Mouse (Mus musculus) thymus, postnatal 0 days (tissue): ENCODE measurements around the gene Cpd. TPM values are rescaled to one million over a fixed set of nuclear protein-coding genes. Genes with fewer than 3 reads are reported as not detected.
"Not testable (repeated sequence)": the region's sequence is repeated elsewhere in the genome, so short reads cannot be mapped to it uniquely, and the experiment has no call there.

ENCODE experiments used
- DNase-seq: peaks from one replicate; pipeline ENCODE4 v3.0.0-alpha.2; 2015; ENCODE audit warnings: low spot score
- polyA plus RNA-seq: library from polyadenylated mRNA; unstranded; fragments of >200 nt; fragmentation: Nextera tagmentation; extraction: Ambion mirVana; gene quantifications from 2 replicates; pipeline ENCODE4 v1.2.1, GENCODE M21; 2015

The Cpd gene
- polyA plus RNA-seq, 1 experiment from 2014 or later, result 3.3 TPM

DNA sequence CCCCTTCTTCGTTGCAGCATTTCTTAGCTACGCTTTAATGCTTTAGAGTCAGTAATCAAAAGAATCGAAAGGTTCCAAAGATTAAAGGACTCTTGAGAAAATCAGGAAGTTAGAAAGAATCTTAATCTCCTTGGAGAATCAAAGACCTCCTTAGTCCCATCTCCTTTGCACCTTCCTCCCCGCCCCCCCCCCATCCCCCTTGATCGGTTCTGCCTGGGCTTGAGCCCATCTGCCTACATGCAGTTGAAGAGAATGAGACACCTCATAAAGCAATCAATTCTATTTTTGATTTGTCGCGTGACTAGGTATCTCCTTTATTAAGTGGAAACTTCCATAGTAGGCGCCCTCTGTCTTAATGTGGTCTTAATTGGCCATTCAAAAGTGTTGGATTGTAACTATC lies 536 bp upstream of the Cpd start:
- DNase-seq, result no peak

- peak; percentile 15 for DNase-seq
Measured at GRCm38 (mm10) chr11:76846011-76846877, 574 bp downstream of the Cpd start.

- peak; percentile 36 for DNase-seq
Measured at GRCm38 (mm10) chr11:76845275-76845980, 1.4 kb downstream of the Cpd start.

DNA sequence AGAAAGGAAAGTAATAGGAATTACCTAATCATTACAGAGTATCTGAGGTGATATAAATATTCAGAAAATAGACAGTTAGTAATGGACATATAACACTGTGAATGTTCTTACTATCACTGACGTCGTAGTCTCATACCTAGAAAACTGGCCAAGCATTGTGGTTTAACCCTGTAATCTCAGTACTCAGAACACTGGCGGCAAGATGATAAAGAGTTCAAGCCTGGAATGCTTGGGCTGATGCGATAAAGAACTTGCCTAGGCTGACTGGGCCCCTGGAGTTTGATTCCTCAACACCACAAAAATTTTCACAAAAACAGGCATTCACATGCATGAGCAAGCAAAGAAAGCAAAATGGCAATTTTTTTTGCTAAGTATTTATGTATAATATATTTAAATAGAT lies 8.2 kb downstream of the Cpd start:
- DNase-seq, result no peak

DNA sequence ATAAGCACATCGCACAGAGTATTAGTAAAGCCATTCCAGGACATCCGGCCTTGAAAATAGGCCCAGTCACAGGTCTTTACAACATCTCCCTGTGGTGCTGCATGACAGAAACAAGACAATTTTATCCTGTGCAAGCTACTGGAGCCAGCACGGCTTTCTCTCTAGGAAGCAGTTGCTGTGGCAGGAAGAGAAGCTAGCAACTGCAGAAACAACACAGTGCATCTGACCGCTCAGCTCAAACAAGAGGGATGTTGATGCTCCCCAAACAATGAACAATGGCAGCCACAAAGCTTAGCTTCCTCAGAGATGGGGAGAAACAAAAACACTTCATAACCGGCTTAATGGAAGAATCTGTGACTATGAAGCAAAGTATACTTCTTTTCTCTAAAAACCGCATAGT lies 10.5 kb downstream of the Cpd start:
- DNase-seq, result no peak

DNA sequence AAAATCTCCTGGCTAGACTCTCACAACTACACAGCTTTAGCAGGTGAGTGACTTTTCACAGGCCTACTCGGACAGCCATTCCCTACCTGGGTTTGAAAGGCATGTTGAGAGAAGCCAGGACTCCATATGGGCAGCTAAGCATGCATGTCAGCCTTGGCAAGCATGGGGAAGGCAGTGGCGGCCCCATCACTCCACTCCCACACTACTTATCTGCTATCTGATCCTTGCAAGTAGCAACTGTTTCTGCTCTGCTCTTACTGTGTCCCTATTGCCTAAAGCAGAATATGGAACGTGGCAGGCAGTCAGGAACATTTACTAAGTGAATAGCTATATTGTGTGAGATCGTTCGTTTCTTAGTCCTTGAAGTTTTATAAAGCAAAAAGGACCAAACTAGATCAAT lies 10.9 kb downstream of the Cpd start:
- no peak for DNase-seq

GRCm38 (mm10) chr11:76834665-76835064 lies 12.2 kb downstream of the Cpd start:
- DNase-seq, result no peak

- DNase-seq, result no peak
Measured at GRCm38 (mm10) chr11:76824885-76825265, 21.9 kb downstream of the Cpd start.

GRCm38 (mm10) chr11:76824238-76824884 lies 22.5 kb downstream of the Cpd start:
- DNase-seq, result no peak

DNA sequence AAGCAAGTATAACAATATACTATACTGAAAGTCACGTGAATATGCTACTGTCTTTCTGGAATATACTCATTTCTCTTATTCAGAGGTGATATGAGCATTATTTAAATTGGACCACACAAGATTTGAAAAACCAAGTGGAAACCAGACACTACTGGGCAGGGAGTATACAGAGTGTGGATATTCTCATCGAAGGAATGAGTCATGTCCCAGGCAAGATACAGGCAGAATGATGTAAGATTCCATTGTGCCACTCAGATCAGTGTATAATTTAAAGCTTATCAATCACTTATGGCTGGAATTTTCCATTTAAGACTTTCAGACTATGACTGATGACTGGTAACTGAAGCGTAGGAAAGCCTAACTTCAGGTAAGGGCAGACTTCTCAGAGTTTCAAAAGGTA lies 23.2 kb downstream of the Cpd start:
- DNase-seq, result no peak

DNA sequence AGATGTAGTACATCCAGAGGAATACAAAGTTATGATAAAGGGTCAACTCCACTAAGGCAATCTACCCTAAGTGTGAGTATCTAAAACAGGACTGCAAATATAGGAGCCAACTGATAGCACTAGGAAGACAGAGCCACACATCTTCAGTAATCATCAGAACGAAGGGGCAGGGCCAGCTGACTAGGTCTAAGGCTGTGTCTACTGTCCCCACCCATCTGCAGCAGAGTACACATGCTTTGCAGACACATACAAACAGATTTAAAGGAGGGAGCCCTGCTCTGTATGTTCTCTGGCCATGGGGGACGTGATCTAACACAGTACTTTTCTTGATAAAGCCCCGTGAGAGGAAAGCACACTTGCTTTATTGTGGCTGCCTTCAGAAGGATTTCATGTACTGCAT lies 25.5 kb downstream of the Cpd start:
- DNase-seq, result no peak

DNA sequence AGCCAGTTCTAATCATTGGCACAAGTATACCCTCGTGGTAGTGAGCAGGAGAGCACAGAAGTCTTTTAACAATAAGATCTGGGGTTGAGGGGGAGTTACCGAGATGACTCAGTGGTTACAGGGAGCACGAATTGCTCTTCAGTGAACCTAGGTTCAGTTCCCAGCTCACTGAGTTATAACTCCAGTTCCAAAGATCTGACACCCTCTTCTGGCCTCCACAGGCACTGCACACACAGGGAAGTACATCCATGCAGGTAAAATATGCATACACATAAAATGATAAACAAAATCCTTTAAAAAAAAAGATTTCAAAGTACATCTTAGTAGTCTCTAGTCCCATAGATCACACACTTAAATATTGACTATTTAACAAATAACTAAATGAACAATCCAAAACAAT lies 29.2 kb downstream of the Cpd start:
- DNase-seq, result no peak

DNA sequence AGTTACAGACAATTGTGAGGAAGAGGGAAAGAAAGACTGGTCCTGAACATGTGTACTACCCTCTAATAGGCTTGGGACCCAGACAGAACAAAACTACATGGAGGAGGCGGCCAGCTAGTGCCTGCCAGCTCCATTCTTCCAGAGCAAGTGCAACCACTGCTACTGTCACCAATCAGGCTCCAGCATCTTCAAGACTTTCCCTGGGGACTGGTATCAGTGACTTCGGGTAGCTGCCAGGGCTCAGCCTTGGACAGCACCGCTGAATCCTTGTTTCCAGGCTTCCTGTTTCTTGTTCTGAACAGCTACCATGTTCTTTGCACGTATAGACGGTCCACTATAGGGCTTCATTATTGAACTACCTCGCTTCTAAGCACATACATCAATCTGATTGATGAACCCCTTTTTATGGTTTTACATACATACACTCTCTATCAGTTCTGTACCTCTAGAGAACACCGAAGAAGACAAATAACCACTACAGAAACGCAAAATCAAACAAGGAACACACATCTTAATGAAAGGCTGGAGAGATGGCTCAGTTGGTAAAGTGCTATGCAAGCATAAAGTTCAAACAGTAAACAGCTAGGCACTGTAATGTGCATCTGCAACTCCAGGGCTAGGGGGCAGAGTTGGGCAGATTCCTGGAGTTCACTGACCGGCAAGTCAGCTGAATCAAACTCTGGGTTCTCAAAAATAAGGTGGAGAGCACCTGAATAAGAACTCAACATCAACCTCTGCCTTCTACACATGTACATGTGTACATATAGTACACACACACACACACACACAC lies 35.9 kb downstream of the Cpd start:
- no peak for DNase-seq

GRCm38 (mm10) chr11:76809450-76809849 lies 37.4 kb downstream of the Cpd start:
- DNase-seq, result no peak

DNA sequence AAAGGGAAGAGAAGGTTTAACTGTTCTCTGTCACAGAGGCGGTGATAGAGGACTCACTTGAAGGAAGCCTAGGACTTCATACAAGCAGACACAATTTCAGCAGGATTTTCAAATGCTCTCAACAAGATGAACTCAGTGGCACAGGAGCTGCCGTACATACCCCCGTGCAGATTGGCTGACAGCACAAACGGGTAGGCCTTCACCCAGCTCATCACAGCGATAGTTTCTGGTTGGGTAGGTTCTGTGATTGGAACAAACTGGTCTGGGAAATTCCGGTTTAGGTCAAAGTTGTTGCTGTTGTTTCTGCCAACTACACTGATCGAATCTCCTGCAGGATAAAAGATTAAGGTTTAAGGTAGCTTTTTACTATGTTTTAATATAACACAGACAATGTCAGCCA lies 38.3 kb downstream of the Cpd start:
- DNase-seq, result no peak

- DNase-seq, result no peak
Measured at GRCm38 (mm10) chr11:76807007-76807679, 39.7 kb downstream of the Cpd start.

GRCm38 (mm10) chr11:76806026-76806425 lies 40.8 kb downstream of the Cpd start:
- DNase-seq, result no peak

GRCm38 (mm10) chr11:76805072-76805471 lies 41.7 kb downstream of the Cpd start:
- not testable (repeated sequence) for DNase-seq

- no peak for DNase-seq
Measured at GRCm38 (mm10) chr11:76803266-76803665, 43.6 kb downstream of the Cpd start.

GRCm38 (mm10) chr11:76797236-76797635 lies 49.6 kb downstream of the Cpd start:
- DNase-seq, result no peak

GRCm38 (mm10) chr11:76795326-76795725 lies 51.5 kb downstream of the Cpd start:
- DNase-seq, result no peak
